Mouse (Mus musculus): ENCODE measurements at regions not wholly inside any gene's neighbourhood (a gene's known extent, or its start where the extent isn't known, plus 50 kb on each side); places are given as distances from the start of the nearest gene placed in this dataset.
"Not testable (repeated sequence)": the region's sequence is repeated elsewhere in the genome, so short reads cannot be mapped to it uniquely, and the experiment has no call there.

GRCm38 (mm10) chr8:7323067-7323675 lies 1337.9 kb downstream of the Efnb2 start:
- ChIA-PET CTCF (interaction anchor here in 1 of 4 experiments (0.6 kb wide), 1 partner anchor 485 kb away, joined by 3 read pairs; no protein-coding TSS in a partner anchor), POLR2A (no interaction called here)

DNA sequence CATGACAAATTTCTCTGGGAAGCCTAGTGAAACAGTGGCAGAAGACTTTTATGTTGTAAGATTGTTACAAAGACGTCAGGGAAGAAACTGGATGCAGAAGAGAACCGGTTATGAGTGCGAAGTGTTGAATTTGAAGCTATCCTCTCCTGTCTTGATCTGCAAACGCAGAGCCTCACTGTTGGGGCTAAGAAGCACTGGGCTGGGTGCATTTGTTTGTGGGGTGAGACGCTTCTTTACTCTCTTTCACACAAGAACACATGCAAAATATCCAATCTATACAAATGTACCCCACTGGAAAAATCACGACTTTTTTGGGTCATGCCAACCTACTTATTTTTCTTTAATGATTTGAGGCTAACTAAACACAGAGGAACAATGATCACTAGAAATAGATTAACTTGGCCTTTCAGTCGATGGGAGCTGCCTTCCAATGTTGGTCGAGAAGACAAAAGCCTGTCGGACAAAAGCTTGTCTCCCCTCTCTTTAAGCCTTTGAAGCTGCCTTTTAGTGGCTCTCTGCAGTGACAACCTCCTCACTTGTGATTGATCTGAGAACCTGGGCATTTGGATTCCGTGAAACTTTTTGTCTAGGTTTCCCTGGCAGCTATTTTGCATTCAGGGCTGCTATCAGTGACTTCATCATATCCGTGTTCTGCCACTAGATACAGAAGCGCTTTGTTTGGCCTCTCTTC lies 1338.5 kb downstream of the Efnb2 start:
- CTCF ChIA-PET, result no interaction called here

DNA sequence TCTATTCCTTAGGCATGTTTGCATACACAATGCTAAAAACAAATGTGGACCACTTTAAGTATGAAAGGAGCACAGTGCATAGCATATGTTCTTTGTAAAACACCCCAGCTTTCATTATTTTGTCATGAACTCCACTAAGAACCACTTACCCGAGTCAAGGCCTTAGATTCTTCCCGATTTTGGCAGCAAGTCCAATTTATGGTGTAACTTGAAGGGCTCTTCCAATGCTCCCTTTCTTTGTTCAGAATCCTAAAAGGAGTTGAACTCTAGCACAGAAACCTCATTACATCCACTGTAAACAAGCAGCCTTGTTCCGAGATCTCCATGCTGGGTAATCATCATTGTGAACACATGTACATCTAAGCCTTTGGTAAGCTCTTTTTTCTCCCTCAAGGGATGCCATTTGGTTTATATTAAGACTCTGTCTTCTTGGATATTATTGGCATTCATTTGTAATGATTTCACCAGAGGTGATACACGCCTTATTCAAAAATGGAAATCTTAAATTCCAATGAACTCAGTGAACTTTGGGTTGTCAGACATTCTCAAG lies 1344.2 kb downstream of the Efnb2 start:
- CTCF ChIA-PET, result no interaction called here

More for the DNA sequence above, 1338.5 kb downstream of the Efnb2 start:
- POLR2A ChIA-PET, result no interaction called here

GRCm38 (mm10) chr8:7309239-7309638 lies 1351.8 kb downstream of the Efnb2 start:
- ChIA-PET POLR2A (interaction anchor here in 1 of 4 experiments (1.4 kb wide), 1 partner anchor 34 kb away, joined by 3 read pairs; no protein-coding TSS in a partner anchor), CTCF (no interaction called here)

More for the DNA sequence above, 1344.2 kb downstream of the Efnb2 start:
- POLR2A ChIA-PET, result no interaction called here

GRCm38 (mm10) chr8:7289361-7289760 lies 1371.7 kb downstream of the Efnb2 start:
- ChIA-PET POLR2A (no interaction called here), CTCF (no interaction called here)

DNA sequence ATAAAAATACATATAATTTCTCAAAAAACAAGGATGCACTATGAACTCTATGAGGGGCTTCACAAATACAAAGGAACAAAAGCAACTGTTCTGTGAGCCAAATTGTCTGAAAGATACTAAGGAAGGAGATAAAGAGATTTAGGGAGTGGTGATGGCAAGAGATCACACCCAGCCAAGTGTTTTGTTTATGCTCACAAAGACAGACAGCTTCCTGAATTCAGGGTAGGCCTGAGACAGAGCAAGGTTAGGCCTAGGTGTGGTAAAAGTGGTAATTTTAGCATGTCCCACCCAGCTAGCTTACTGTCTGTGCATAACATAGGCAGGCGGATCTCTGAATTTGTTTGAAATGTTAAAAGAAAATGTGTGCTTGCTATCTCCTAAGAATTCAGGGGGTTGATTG lies 1374.5 kb downstream of the Efnb2 start:
- CTCF ChIA-PET, result no interaction called here
- POLR2A ChIA-PET, result no interaction called here

DNA sequence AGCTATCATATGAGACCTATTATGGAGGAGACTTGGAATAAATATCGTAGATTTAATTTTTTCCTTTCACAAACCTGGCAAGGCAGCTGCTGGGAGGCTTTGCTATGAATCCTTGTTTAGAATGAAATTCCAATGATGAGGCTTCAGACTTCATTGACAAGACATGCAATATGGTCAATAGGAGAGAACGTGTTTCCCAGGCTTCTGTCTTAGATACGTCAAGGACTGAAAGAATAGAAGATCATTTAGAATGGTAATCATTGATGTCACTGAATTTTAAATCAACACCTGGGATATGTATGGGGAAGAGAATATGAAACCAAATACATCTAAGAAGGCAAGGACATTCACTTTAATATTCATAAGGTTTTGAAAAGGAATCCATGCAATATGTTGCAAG lies 1393.6 kb downstream of the Efnb2 start:
- ChIA-PET CTCF (no interaction called here), POLR2A (interaction anchor here in 1 of 4 experiments (1.0 kb wide), 1 partner anchor 8 kb away, joined by 3 read pairs; no protein-coding TSS in a partner anchor)

DNA sequence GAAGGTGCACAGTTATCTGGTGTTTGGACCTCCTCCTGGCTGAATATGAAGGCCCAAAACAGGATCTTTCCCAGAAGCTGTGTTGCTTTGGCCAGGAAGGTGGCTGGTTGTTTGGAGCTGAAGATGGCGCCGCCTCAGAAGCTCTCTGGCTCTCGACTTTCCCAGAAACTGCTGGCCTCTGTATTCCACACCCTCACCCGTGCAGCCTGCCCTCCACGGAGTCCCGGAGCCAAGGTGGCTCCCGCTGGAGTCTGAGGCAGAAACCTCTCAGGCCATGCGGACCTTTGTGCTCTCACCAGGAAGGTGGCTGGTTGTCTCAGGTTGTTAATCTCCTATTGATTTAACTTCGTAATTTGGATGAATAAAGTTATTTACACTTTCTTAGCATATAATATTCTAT lies 1406.7 kb downstream of the Efnb2 start:
- CTCF ChIA-PET, POLR2A ChIA-PET: not testable (repeated sequence)

GRCm38 (mm10) chr8:7240321-7240720 lies 1420.7 kb downstream of the Efnb2 start:
- ChIA-PET CTCF (no interaction called here), POLR2A (no interaction called here)

DNA sequence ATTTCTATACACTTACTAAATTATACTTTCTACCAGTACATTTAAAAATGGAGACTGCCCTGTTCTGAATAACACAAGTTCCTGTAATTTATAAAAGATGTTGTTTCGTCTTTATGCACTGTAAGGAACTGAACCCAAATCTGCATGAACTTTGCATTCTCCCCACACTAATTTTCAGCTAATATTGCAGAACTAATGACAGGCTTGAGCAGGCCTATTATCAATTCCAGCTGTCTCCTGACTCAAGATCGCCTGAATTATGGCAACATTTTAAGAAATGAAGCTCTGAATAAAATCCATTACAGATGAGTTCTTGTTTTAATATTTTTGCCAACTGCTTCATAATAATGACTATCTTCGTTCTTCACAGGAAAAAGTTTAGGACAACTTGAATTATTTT lies 1427.0 kb downstream of the Efnb2 start:
- CTCF ChIA-PET, result no interaction called here

DNA sequence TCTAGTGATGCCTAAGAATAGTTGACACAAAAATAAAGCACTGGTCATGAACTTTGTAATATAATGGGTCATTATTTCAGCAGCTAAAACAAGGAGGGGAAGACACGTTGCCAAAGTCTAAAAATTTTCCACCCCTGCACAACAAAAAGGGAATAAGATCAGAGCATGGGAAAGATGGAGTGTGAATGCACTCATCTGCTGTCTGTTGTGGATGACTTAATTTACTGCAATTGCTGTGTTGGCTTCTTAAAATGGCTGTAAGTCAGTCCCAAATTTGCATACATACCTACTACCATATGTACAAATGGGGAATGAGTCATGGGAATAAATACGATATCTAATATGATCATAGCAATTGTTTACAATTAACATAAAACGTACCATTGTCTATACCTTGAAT lies 1441.7 kb downstream of the Efnb2 start:
- POLR2A ChIA-PET, result no interaction called here
- CTCF ChIA-PET, result interaction anchor here in 1 of 4 experiments (0.6 kb wide), 1 partner anchor 10 kb away, joined by 4 read pairs; no protein-coding TSS in a partner anchor

More for the DNA sequence above, 1427.0 kb downstream of the Efnb2 start:
- POLR2A ChIA-PET, result no interaction called here

DNA sequence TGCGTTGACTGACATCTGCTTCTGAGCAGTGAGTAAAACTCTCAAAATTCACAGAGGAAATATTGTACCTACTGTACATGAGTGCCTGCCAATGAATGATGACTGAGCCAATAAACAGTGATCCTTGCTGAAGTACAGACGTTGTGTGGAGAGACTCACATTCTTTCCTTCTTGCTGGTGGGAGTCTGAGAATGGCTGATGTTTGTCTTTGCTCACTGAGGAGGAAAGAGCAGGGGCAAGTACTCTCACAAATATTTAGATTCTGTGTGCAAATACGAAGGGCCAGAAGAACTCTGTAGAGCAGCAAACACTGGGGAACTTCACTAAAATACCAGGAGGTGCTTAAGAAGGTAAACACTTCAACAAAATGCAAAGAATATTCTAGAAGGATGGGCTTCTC lies 1453.9 kb downstream of the Efnb2 start:
- ChIA-PET CTCF (no interaction called here), POLR2A (no interaction called here)

- POLR2A ChIA-PET, result interaction anchor here in 1 of 4 experiments (0.7 kb wide), 1 partner anchor 13 kb away, joined by 3 read pairs; no protein-coding TSS in a partner anchor
- CTCF ChIA-PET, result no interaction called here
These were observed 1454.4 kb downstream of the Efnb2 start for GRCm38 (mm10) chr8:7206596-7206995.

DNA sequence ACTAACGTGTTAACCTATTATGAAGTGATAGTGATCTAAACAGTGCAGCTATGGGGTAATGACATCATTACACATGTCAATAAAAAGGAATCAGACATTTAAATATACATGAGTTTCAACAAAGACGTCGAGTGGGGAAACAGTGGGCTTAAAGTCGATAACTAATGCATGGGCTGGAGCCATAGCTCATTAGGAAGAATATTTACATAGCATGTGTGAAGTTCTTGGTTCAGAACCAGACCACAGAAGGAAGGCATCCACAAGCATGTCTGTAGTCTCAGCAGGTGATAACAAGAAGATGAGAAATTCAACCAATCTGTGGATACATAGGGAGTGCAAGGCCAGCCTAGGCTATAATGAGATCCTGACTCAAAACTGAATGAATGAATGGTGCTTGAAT lies 1456.0 kb downstream of the Efnb2 start:
- ChIA-PET CTCF (no interaction called here), POLR2A (no interaction called here)

DNA sequence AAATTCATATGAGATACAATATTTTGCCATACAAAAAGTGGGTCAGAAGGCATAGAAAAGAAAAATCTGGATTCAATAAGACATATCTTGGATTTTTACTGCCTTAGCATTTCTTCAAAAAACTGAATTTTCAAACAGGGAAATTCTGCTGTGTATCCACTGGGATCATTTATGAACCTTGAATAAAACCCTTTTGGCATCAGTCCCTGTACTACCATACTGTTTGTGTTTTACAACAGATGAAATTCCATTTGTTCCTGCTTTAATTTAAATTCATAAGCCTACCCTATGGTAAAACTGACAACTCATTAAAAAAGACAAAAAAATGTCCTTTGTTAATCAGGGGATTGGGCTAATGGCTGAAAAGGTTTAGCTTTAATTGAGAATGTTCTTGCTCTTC lies 1470.3 kb downstream of the Efnb2 start:
- CTCF ChIA-PET, result no interaction called here
- POLR2A ChIA-PET, result no interaction called here

DNA sequence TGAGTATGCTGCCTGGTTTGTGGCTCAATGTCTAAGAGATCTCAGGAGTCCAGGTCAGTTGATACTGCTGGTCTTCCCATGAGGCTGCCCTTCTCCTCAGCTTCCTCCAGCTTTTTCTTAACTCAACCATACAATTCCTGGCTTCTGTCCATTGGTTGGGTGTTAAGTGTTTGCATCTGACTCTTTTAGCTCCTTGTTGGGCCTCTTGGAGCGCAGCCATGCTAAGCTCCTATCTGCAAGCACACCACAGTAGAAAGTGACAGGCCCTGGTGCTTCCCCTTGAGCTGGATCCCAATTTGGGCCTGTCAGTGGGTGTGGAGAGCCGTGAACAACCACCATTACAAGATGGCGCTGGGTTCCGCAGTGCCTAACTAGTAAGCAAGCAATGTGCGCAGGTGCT lies 1497.7 kb downstream of the Efnb2 start:
- CTCF ChIA-PET, result no interaction called here
- POLR2A ChIA-PET, result no interaction called here

DNA sequence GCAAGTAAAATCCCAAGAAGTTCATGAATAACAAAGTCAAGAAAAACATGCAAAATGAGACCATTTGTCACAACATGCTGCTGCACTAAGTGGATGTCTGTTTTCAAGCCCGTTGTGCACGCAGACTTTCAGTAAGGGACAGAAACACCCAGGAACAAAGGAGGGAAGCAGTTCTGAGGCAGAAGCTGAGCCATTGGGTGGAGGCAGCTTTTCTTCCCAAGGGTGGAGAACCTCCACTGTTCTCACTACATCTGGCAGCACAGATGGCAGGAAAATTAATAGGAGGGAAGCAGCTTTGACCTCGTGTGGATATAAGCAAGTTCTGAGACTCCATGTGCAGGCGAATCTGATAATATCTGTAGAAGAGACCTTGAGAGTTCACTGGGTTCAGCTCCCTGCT lies 1529.3 kb downstream of the Efnb2 start:
- CTCF ChIA-PET, result no interaction called here
- POLR2A ChIA-PET, result no interaction called here

- CTCF ChIA-PET, result no interaction called here
- POLR2A ChIA-PET, result no interaction called here
These were observed 1552.2 kb downstream of the Efnb2 start for GRCm38 (mm10) chr8:7108849-7109248.

DNA sequence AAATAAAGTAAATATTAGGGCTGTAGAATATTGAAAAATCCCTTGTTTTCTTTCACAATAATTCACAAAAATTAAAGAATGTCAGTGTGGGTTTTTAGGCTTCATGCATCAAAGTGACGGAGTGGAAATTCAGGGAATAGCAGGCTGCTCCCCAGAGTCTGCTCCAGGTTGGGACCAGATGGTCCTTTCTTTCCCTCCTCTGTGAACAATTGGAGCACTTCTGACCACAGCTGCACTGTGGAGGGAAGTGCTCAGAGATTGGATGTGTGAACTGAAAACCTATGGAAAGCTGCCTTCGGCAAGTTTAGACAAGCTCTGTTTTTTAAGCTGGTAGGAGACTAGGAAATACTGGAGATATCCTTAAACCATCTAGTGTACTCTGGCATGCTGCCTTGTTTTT lies 1563.5 kb downstream of the Efnb2 start:
- CTCF ChIA-PET, result no interaction called here
- POLR2A ChIA-PET, result no interaction called here

- POLR2A ChIA-PET, result no interaction called here
These were observed 1568.2 kb downstream of the Efnb2 start for GRCm38 (mm10) chr8:7092831-7093230.

DNA sequence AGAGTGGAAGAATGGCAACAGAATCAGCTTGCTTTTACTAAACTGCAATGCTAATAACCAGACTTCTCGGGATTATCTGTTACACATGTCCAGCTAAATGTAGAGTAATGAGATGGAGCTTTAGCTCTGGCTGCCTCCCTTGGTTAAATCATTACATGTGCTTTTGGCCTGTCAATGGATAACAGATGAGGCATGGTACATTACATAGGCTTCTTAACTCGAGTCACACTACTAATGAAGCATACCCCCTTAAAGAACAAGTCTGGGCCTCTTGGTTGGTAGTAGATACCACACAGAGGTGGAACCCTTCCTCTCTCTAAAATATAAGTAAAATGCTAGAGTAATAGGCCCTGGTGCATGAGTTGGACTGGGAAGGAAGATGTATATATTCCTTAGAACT lies 1572.9 kb downstream of the Efnb2 start:
- ChIA-PET POLR2A (no interaction called here), CTCF (no interaction called here)

More at GRCm38 (mm10) chr8:7092831-7093230, 1568.2 kb downstream of the Efnb2 start:
- CTCF ChIA-PET, result no interaction called here

All from embryonic stem cell, embryonic (primary cell).